Mouse (Mus musculus): ENCODE data around the gene Dnajb2. TPM values are rescaled to one million over a fixed set of nuclear protein-coding genes. Genes with fewer than 3 reads are reported as not detected.

Dnajb2 gene
- polyA plus RNA-seq, 1 experiment from 2014 or later: 31.3 TPM

- 0 out of 2 replicates have a peak, but pooled peaks cover 8% of the 10 kb centered on the region for H3K36me3 ChIP-seq (ENCODE audit: insufficient read depth, low read length)
- peak overlapping the region; percentile 40; the same call in 1 of the 2 replicates for H3K27ac ChIP-seq
- no peaks in the 10 kb centered on the region for H3K9me3 ChIP-seq (replicated peaks; ENCODE audit: low read length)
- H3K4me3 ChIP-seq (replicated peaks; ENCODE audit: low read depth, low read length): no peak overlapping the region
- WGBS: 77% methylated on average over 16 of the region's 16 CpGs
- ATAC-seq (replicated peaks; ENCODE audit: low FRiP score, low read depth): no peak
- TF ChIP-seq CTCF (IDR thresholded peaks at IDR 0.05; ENCODE audit: low read depth): no peak
- peaks cover 10% of the 10 kb centered on the region; the same call in 1 of the 2 replicates for H3K4me1 ChIP-seq (replicated peaks; ENCODE audit: insufficient read depth, low read length)
- H3K27me3 ChIP-seq (ENCODE audit: insufficient read depth, low read length): no peaks in the 10 kb centered on the region
- H3K9ac ChIP-seq (ENCODE audit: low read depth, low read length): peak overlapping the region; percentile 23; the same call in 1 of the 2 replicates
- no peak for DNase-seq (ENCODE audit: low spot score)
- H3K4me2 ChIP-seq (ENCODE audit: low read length): no peak overlapping the region
Observed at GRCm38 (mm10) chr1:75247071-75247930, 11.1 kb downstream of the Dnajb2 start.

- Histone ChIP-seq H3K9me3 (replicated peaks; ENCODE audit: low read length) (no peaks in the 10 kb centered on the region), H3K27me3 (ENCODE audit: insufficient read depth, low read length) (no peaks in the 10 kb centered on the region), H3K27ac (peak overlapping the region; percentile 40; the same call in 1 of the 2 replicates), H3K4me2 (ENCODE audit: low read length) (no peak overlapping the region), H3K36me3 (ENCODE audit: insufficient read depth, low read length) (0 out of 2 replicates have a peak, but pooled peaks cover 8% of the 10 kb centered on the region), H3K9ac (ENCODE audit: low read depth, low read length) (peak overlapping the region; percentile 23; the same call in 1 of the 2 replicates), H3K4me1 (replicated peaks; ENCODE audit: insufficient read depth, low read length) (peaks cover 10% of the 10 kb centered on the region; the same call in 1 of the 2 replicates), H3K4me3 (replicated peaks; ENCODE audit: low read depth, low read length) (no peak overlapping the region)
- WGBS: 37% methylated on average over 9 of the region's 9 CpGs
- ATAC-seq (replicated peaks; ENCODE audit: low FRiP score, low read depth) (peak; percentile 44; the same call in 1 of the 2 replicates), DNase-seq (ENCODE audit: low spot score) (peak; percentile 48)
- TF ChIP-seq CTCF (IDR thresholded peaks at IDR 0.05; ENCODE audit: low read depth): no peak
Observed at GRCm38 (mm10) chr1:75248041-75248772, 12.0 kb downstream of the Dnajb2 start.

GRCm38 (mm10) chr1:75250498-75250897 is 14.3 kb downstream of the Dnajb2 start:
- Histone ChIP-seq H3K27ac (no peak overlapping the region), H3K9me3 (replicated peaks; ENCODE audit: low read length) (no peaks in the 10 kb centered on the region), H3K4me2 (ENCODE audit: low read length) (no peak overlapping the region), H3K9ac (ENCODE audit: low read depth, low read length) (no peak overlapping the region), H3K36me3 (ENCODE audit: insufficient read depth, low read length) (no peaks in the 10 kb centered on the region), H3K27me3 (ENCODE audit: insufficient read depth, low read length) (no peaks in the 10 kb centered on the region), H3K4me1 (replicated peaks; ENCODE audit: insufficient read depth, low read length) (peaks cover 10% of the 10 kb centered on the region; the same call in 1 of the 2 replicates), H3K4me3 (replicated peaks; ENCODE audit: low read depth, low read length) (no peak overlapping the region)
- ATAC-seq (replicated peaks; ENCODE audit: low FRiP score, low read depth): no peak
- WGBS: 47% methylated on average over 3 of the region's 3 CpGs
- TF ChIP-seq CTCF (IDR thresholded peaks at IDR 0.05; ENCODE audit: low read depth): no peak
- DNase-seq (ENCODE audit: low spot score): no peak

- Histone ChIP-seq H3K36me3 (ENCODE audit: insufficient read depth, low read length) (no peaks in the 10 kb centered on the region), H3K4me2 (ENCODE audit: low read length) (peak overlapping the region; percentile 42), H3K4me3 (replicated peaks; ENCODE audit: low read depth, low read length) (no peak overlapping the region; the same call in 1 of the 2 replicates), H3K4me1 (replicated peaks; ENCODE audit: insufficient read depth, low read length) (peaks cover 10% of the 10 kb centered on the region; the same call in 1 of the 2 replicates), H3K27me3 (ENCODE audit: insufficient read depth, low read length) (no peaks in the 10 kb centered on the region), H3K27ac (no peak overlapping the region), H3K9me3 (replicated peaks; ENCODE audit: low read length) (no peaks in the 10 kb centered on the region), H3K9ac (ENCODE audit: low read depth, low read length) (no peak overlapping the region)
- DNase-seq (ENCODE audit: low spot score) (peak; percentile 76), ATAC-seq (replicated peaks; ENCODE audit: low FRiP score, low read depth) (peak; percentile 42)
- WGBS: 4% methylated on average over 22 of the region's 22 CpGs
- peak; percentile 89 for TF ChIP-seq CTCF (IDR thresholded peaks at IDR 0.05; ENCODE audit: low read depth)
Observed at GRCm38 (mm10) chr1:75251112-75251970, 15.1 kb downstream of the Dnajb2 start.

- H3K27ac ChIP-seq: no peak overlapping the region
- H3K36me3 ChIP-seq (ENCODE audit: insufficient read depth, low read length): no peaks in the 10 kb centered on the region
- 71% methylated on average over 13 of the region's 13 CpGs for WGBS
- DNase-seq (ENCODE audit: low spot score): no peak
- no peaks in the 10 kb centered on the region for H3K9me3 ChIP-seq (replicated peaks; ENCODE audit: low read length)
- H3K4me3 ChIP-seq (replicated peaks; ENCODE audit: low read depth, low read length): no peak overlapping the region
- peaks cover 10% of the 10 kb centered on the region; the same call in 1 of the 2 replicates for H3K4me1 ChIP-seq (replicated peaks; ENCODE audit: insufficient read depth, low read length)
- no peak for TF ChIP-seq CTCF (IDR thresholded peaks at IDR 0.05; ENCODE audit: low read depth)
- H3K4me2 ChIP-seq (ENCODE audit: low read length): no peak overlapping the region
- no peaks in the 10 kb centered on the region for H3K27me3 ChIP-seq (ENCODE audit: insufficient read depth, low read length)
- ATAC-seq (replicated peaks; ENCODE audit: low FRiP score, low read depth): no peak
- H3K9ac ChIP-seq (ENCODE audit: low read depth, low read length): no peak overlapping the region
Observed at GRCm38 (mm10) chr1:75252308-75252707, 16.1 kb downstream of the Dnajb2 start.
